Mouse (Mus musculus): ENCODE data around the gene Hist1h2ad. TPM values are rescaled to one million over a fixed set of nuclear protein-coding genes. Genes with fewer than 3 reads are reported as not detected.

The Hist1h2ad gene
- polyA plus RNA-seq, 1 experiment from 2014 or later, result 0.49 TPM

- DNase-seq (ENCODE audit: low spot score) (peak; percentile 24), ATAC-seq (no peak)
- Histone ChIP-seq H3K27me3 (replicated peaks; ENCODE audit: insufficient read depth, low read length) (no peaks in the 10 kb centered on the region), H3K4me2 (replicated peaks; ENCODE audit: low read depth, low read length) (peak overlapping the region; percentile 57), H3K9me3 (ENCODE audit: low read length) (no peaks in the 10 kb centered on the region), H3K27ac (ENCODE audit: low read length) (no peak overlapping the region), H3K36me3 (ENCODE audit: insufficient read depth, low read length) (no peaks in the 10 kb centered on the region), H3K4me3 (ENCODE audit: low read depth, low read length) (peak overlapping the region; percentile 35), H3K4me1 (ENCODE audit: insufficient read depth, low read depth, low read length) (peaks cover 11% of the 10 kb centered on the region; the same call in 1 of the 2 replicates), H3K9ac (replicated peaks; ENCODE audit: low read depth) (no peak overlapping the region)
- 6% methylated on average over 7 of the region's 7 CpGs for WGBS
- no peak for TF ChIP-seq EP300 (IDR thresholded peaks at IDR 0.05)
- no peak for TF ChIP-seq CTCF (IDR thresholded peaks at IDR 0.05)
These were observed 2.2 kb downstream of the Hist1h2ad start for GRCm38 (mm10) chr13:23576351-23576881.

GRCm38 (mm10) chr13:23576906-23577639, 2.9 kb downstream of the Hist1h2ad start:
- H3K4me3 ChIP-seq (ENCODE audit: low read depth, low read length), result peak overlapping the region; percentile 35; the same call in 1 of the 2 replicates
- no peaks in the 10 kb centered on the region for H3K36me3 ChIP-seq (ENCODE audit: insufficient read depth, low read length)
- H3K27ac ChIP-seq (ENCODE audit: low read length), result no peak overlapping the region
- peak overlapping the region; percentile 57 for H3K4me2 ChIP-seq (replicated peaks; ENCODE audit: low read depth, low read length)
- H3K9ac ChIP-seq (replicated peaks; ENCODE audit: low read depth), result no peak overlapping the region
- no peak for ATAC-seq
- peak; percentile 10 for DNase-seq (ENCODE audit: low spot score)
- 22% methylated on average over 6 of the region's 6 CpGs for WGBS
- H3K4me1 ChIP-seq (ENCODE audit: insufficient read depth, low read depth, low read length), result peaks cover 11% of the 10 kb centered on the region; the same call in 1 of the 2 replicates
- TF ChIP-seq CTCF (IDR thresholded peaks at IDR 0.05) (no peak), EP300 (IDR thresholded peaks at IDR 0.05) (no peak)
- no peaks in the 10 kb centered on the region for H3K9me3 ChIP-seq (ENCODE audit: low read length)
- no peaks in the 10 kb centered on the region for H3K27me3 ChIP-seq (replicated peaks; ENCODE audit: insufficient read depth, low read length)

- H3K27ac ChIP-seq (ENCODE audit: low read length), result no peak overlapping the region
- WGBS, result 96% methylated on average over 1 of the region's 1 CpGs
- no peaks in the 10 kb centered on the region for H3K36me3 ChIP-seq (ENCODE audit: insufficient read depth, low read length)
- no peak for DNase-seq (ENCODE audit: low spot score)
- H3K4me1 ChIP-seq (ENCODE audit: insufficient read depth, low read depth, low read length), result peaks cover 8% of the 10 kb centered on the region
- H3K9me3 ChIP-seq (ENCODE audit: low read length), result no peaks in the 10 kb centered on the region
- TF ChIP-seq EP300 (IDR thresholded peaks at IDR 0.05) (no peak), CTCF (IDR thresholded peaks at IDR 0.05) (no peak)
- H3K4me2 ChIP-seq (replicated peaks; ENCODE audit: low read depth, low read length), result no peak overlapping the region
- no peak for ATAC-seq
- H3K9ac ChIP-seq (replicated peaks; ENCODE audit: low read depth), result no peak overlapping the region
- H3K4me3 ChIP-seq (ENCODE audit: low read depth, low read length), result no peak overlapping the region
- H3K27me3 ChIP-seq (replicated peaks; ENCODE audit: insufficient read depth, low read length), result no peaks in the 10 kb centered on the region
These were observed 3.7 kb downstream of the Hist1h2ad start for GRCm38 (mm10) chr13:23577835-23578234.

- Histone ChIP-seq H3K36me3 (ENCODE audit: insufficient read depth, low read length) (no peaks in the 10 kb centered on the region), H3K4me1 (ENCODE audit: insufficient read depth, low read depth, low read length) (peaks cover 8% of the 10 kb centered on the region), H3K9ac (replicated peaks; ENCODE audit: low read depth) (peak within 1 kb of the TSS; percentile 52), H3K27me3 (replicated peaks; ENCODE audit: insufficient read depth, low read length) (no peaks in the 10 kb centered on the region), H3K4me3 (ENCODE audit: low read depth, low read length) (peak within 1 kb of the TSS; percentile 38), H3K4me2 (replicated peaks; ENCODE audit: low read depth, low read length) (peak within 1 kb of the TSS; percentile 53), H3K27ac (ENCODE audit: low read length) (peak within 1 kb of the TSS; percentile 71), H3K9me3 (ENCODE audit: low read length) (no peaks in the 10 kb centered on the region)
- WGBS, result under 1% methylated on average over 39 of the region's 43 CpGs
- ATAC-seq (peak; percentile 87), DNase-seq (ENCODE audit: low spot score) (peak; percentile 98)
- peak; percentile 97 for TF ChIP-seq EP300 (IDR thresholded peaks at IDR 0.05)
- no peak for TF ChIP-seq CTCF (IDR thresholded peaks at IDR 0.05)
These were observed 7.4 kb downstream of the Hist1h2ad start, which contains the start of gene Hist1h4d for GRCm38 (mm10) chr13:23581408-23582218. Gene Hist1h4d, plus strand, starts transcription at chr13:23581598.

GRCm38 (mm10) chr13:23582219-23583056, 8.3 kb downstream of the Hist1h2ad start:
- no peak for ATAC-seq
- WGBS, result 11% methylated on average over 6 of the region's 6 CpGs
- Histone ChIP-seq H3K4me1 (ENCODE audit: insufficient read depth, low read depth, low read length) (peaks cover 10% of the 10 kb centered on the region), H3K27ac (ENCODE audit: low read length) (peak overlapping the region; percentile 71; the same call in 1 of the 2 replicates), H3K4me3 (ENCODE audit: low read depth, low read length) (peak overlapping the region; percentile 38), H3K9me3 (ENCODE audit: low read length) (no peaks in the 10 kb centered on the region), H3K9ac (replicated peaks; ENCODE audit: low read depth) (peak overlapping the region; percentile 52), H3K27me3 (replicated peaks; ENCODE audit: insufficient read depth, low read length) (no peaks in the 10 kb centered on the region), H3K4me2 (replicated peaks; ENCODE audit: low read depth, low read length) (peak overlapping the region; percentile 53), H3K36me3 (ENCODE audit: insufficient read depth, low read length) (no peaks in the 10 kb centered on the region)
- TF ChIP-seq CTCF (IDR thresholded peaks at IDR 0.05) (no peak), EP300 (IDR thresholded peaks at IDR 0.05) (no peak)
- no peak for DNase-seq (ENCODE audit: low spot score)

Measured in lung, postnatal 0 days (tissue).